In the genomic region with DNA sequence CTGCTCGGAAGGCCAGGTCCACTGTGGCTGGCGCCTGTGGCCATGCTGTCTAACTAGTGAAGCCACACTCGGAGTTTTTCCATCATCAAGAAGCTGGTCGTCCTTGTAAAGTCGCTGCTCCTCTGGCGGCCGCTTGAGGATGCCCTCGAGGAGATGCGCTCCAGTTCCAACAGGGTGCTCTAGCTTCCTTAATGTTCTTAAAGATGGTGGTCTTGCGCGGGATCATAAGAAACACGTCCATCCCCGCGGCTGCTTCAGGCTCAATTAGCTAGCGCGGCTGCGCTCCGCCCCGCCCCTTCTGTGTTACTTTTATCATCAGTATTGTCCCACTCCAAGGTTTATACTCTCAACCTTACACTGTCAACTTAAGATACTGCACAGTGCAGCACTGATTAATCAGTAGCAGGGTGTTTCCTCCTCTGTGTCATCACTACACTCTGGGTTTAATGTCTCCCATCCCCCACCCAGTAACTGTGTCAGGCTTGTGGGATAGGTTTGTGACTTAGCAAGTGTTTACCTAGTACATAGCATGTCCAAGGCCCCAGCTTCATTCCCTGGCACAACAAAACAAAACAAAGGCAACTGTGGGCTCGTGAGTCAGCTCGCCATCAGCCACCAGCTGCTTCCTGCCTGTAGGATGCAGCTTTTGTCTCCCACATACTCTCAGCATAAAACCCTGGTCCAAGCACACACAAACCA, we compare ENCODE assay signal across 8 mouse cellular contexts. TPM values are rescaled to one million over a fixed set of nuclear protein-coding genes. Genes with fewer than 3 reads are reported as not detected.
A peak's percentile ranks its signal among the peaks of the same experiment; 100 is the strongest.
DNase-seq lines count a peak whose midpoint lies in the region; ATAC-seq lines count a peak whose summit lies in the region.

No protein-coding gene starts in this region.

- no peaks in the 10 kb centered on the region for H3K36me3 ChIP-seq in heart, embryonic 14.5 days (ENCODE audit: control insufficient read depth, insufficient read depth, low read length)
- H3K36me3 ChIP-seq in embryonic facial prominence, embryonic 10.5 days (replicated peaks): no peaks in the 10 kb centered on the region

- intact Hi-C loops in left cerebral cortex, postnatal 36 days (cut with DNase I): no loop called here

- no peak overlapping the region for H3K4me3 ChIP-seq in heart, embryonic 14.5 days (ENCODE audit: control insufficient read depth in 1 of 2, insufficient read depth in 1 of 2, low read depth in 1 of 2, low read length in 2 of 2)
- H3K4me3 ChIP-seq in embryonic facial prominence, embryonic 10.5 days: no peak overlapping the region

- H3K9ac ChIP-seq in heart, embryonic 14.5 days (ENCODE audit: low read length): no peak overlapping the region

- no peaks in the 10 kb centered on the region for H3K27me3 ChIP-seq in heart, embryonic 14.5 days (ENCODE audit: control insufficient read depth, insufficient read depth, low read length)
- peaks cover 27% of the 10 kb centered on the region for H3K27me3 ChIP-seq in embryonic facial prominence, embryonic 10.5 days (replicated peaks; ENCODE audit: low read depth, poor library complexity, severe bottlenecking)

- ATAC-seq in heart, embryonic 14.5 days (ENCODE audit: insufficient number of reproducible peaks, insufficient read depth, low FRiP score, low read depth): no peak
- ATAC-seq in inflammation-experienced regulatory T-cells, adult 6 months: no peak
- ATAC-seq in granulocyte monocyte progenitor cell, adult 5-6 weeks (replicated peaks; ENCODE audit: poor library complexity, severe bottlenecking): no peak

- no peaks in the 10 kb centered on the region for H3K9me3 ChIP-seq in heart, embryonic 14.5 days (ENCODE audit: control insufficient read depth, low read length)
- H3K9me3 ChIP-seq in embryonic facial prominence, embryonic 10.5 days: no peaks in the 10 kb centered on the region

- peak overlapping the region; percentile 2; the same call in 1 of the 2 replicates for H3K4me2 ChIP-seq in heart, embryonic 14.5 days (ENCODE audit: low read length)

- no peak overlapping the region for H3K27ac ChIP-seq in heart, embryonic 14.5 days (replicated peaks in 1 of 2; ENCODE audit: control insufficient read depth in 1 of 2, insufficient read depth in 1 of 2, low read depth in 2 of 2, low read length in 2 of 2)
- peak overlapping the region; percentile 54 for H3K27ac ChIP-seq in embryonic facial prominence, embryonic 10.5 days (replicated peaks)

- no peak for DNase-seq in heart, adult 18-20 months
- DNase-seq in B cell, adult 2 months: peak; percentile 9 to 13
- DNase-seq in embryonic facial prominence, embryonic 10.5 days (ENCODE audit: low spot score): no peak
- peak; percentile 23 to 32 for DNase-seq in left cerebral cortex, postnatal 36 days (ENCODE audit: low spot score in 2 of 2)
- DNase-seq in thymus, postnatal 0 days (ENCODE audit: low spot score): peak; percentile 33

- WGBS in heart, embryonic 14.5 days: 53% methylated on average over 21 of the region's 21 CpGs
- WGBS in embryonic facial prominence, embryonic 10.5 days: 68% methylated on average over 21 of the region's 21 CpGs

- peaks cover 20 to 22% of the 10 kb centered on the region in 2 experiments for H3K4me1 ChIP-seq in heart, embryonic 14.5 days (ENCODE audit: control insufficient read depth in 2 of 2, insufficient read depth in 2 of 2, low read length in 2 of 2)
- peaks cover 60% of the 10 kb centered on the region for H3K4me1 ChIP-seq in embryonic facial prominence, embryonic 10.5 days

RNA-seq across cellular contexts. Expression of a gene that starts 41.1 kb away (rescaled TPM):
- 10.6 and 12.1 TPM in 2 replicates for polyA plus RNA-seq in heart, embryonic 14.5 days (2014; fragmentation: Nextera tagmentation; extraction: Ambion mirVana)
- 10 to 100 TPM in 1 of 2 experiments, 1 to 10 TPM in 1; 6.0 to 11.4 TPM for total RNA-seq in heart, adult 18-20 months (2021)
- polyA plus RNA-seq in embryonic facial prominence, embryonic 10.5 days (2016; fragmentation: Nextera tagmentation; extraction: Ambion mirVana): 27.0 and 28.1 TPM in 2 replicates
- total RNA-seq in left cerebral cortex, postnatal 36 days (2021): 10 to 100 TPM; 11.3 to 22.7 TPM
- 11.4 and 15.7 TPM in 2 replicates for polyA plus RNA-seq in thymus, postnatal 0 days (2015; fragmentation: Nextera tagmentation; extraction: Ambion mirVana)
- 10 to 100 TPM; 26.0 to 60.8 (median 47.6) TPM for polyA plus RNA-seq in inflammation-experienced regulatory T-cells, adult 6 months (2017; shearing (Covaris generic))
- 20.4 and 31.4 TPM in 2 replicates for total RNA-seq in granulocyte monocyte progenitor cell, adult 5-6 weeks (2014; fragmentation: Nextera tagmentation)
- total RNA-seq in granulocyte monocyte progenitor cell, adult 5-6 weeks (2017): 12.7 and 20.3 TPM in 2 replicates

Comparison
In these comparisons a context has a peak if more than half of its experiments do, and no peak if none do; other contexts are left out.
1. DNase-seq: peak in B cell, adult 2 months (2 of 2), left cerebral cortex, postnatal 36 days (2 of 2) and thymus, postnatal 0 days (single experiment); none in heart, adult 18-20 months (0 of 2) and embryonic facial prominence, embryonic 10.5 days (single experiment).